Mouse (Mus musculus) brain, embryonic 14.5 days (tissue): Measurements from ENCODE around the gene Tsku. TPM values are rescaled to one million over a fixed set of nuclear protein-coding genes. Genes with fewer than 3 reads are reported as not detected.

ENCODE experiments used
- DNase-seq: peaks from one replicate; pipeline ENCODE4 v3.0.0-alpha.2; 2011; ENCODE audit warnings: low read depth
- CTCF ChIP-seq: fragments of 200-500 bp; IDR thresholded peaks from 2 replicates; pipeline ENCODE4 v1.5.1; 2012; ENCODE audit warnings: inconsistent platforms, mild to moderate bottlenecking, moderate library complexity, borderline replicate concordance; ENCODE audit not compliant: insufficient read depth, insufficient read length; ENCODE audit errors: extremely low read depth
- POLR2A ChIP-seq: fragments of 200-500 bp; IDR thresholded peaks from 2 replicates; pipeline ENCODE4 v1.6.1; 2012; ENCODE audit warnings: mild to moderate bottlenecking, inconsistent platforms, borderline replicate concordance; ENCODE audit not compliant: poor library complexity, insufficient read depth, insufficient read length, severe bottlenecking; ENCODE audit errors: extremely low read depth
- polyA plus RNA-seq: library from polyadenylated mRNA; depleted of rRNA; stranded (reverse); fragments of >200 nt; gene quantifications from 2 replicates; pipeline ENCODE4 v1.2.3, GENCODE M21; 2012

Tsku gene
- polyA plus RNA-seq, 1 experiment, result 19.1 TPM

GRCm38 (mm10) chr7:98354160-98354920, 6.8 kb downstream of the Tsku start:
- TF ChIP-seq CTCF, result no peak
- no peak for TF ChIP-seq POLR2A
- DNase-seq, result peak; percentile 52

- peak; percentile 35 for DNase-seq
- TF ChIP-seq CTCF (no peak), POLR2A (no peak)
Observed at GRCm38 (mm10) chr7:98353616-98354015, 7.5 kb downstream of the Tsku start.

GRCm38 (mm10) chr7:98351523-98351922, 9.6 kb downstream of the Tsku start:
- no peak for DNase-seq
- TF ChIP-seq CTCF (no peak), POLR2A (no peak)

GRCm38 (mm10) chr7:98349821-98350220, 11.3 kb downstream of the Tsku start:
- TF ChIP-seq POLR2A (no peak), CTCF (no peak)
- DNase-seq, result no peak

GRCm38 (mm10) chr7:98349096-98349495, 12.0 kb downstream of the Tsku start:
- DNase-seq, result peak; percentile 79
- TF ChIP-seq POLR2A (no peak), CTCF (peak; percentile 94)

- DNase-seq, result peak; percentile 73
- TF ChIP-seq POLR2A, result no peak
- TF ChIP-seq CTCF, result peak; percentile 92
Observed at GRCm38 (mm10) chr7:98348043-98348442, 13.1 kb downstream of the Tsku start.

GRCm38 (mm10) chr7:98347471-98347870, 13.7 kb downstream of the Tsku start:
- TF ChIP-seq POLR2A, result no peak

GRCm38 (mm10) chr7:98345036-98345435, 16.1 kb downstream of the Tsku start:
- no peak for TF ChIP-seq CTCF
- TF ChIP-seq POLR2A, result no peak
- DNase-seq, result no peak

More at GRCm38 (mm10) chr7:98347471-98347870, 13.7 kb downstream of the Tsku start:
- no peak for DNase-seq

- TF ChIP-seq POLR2A, result no peak
- TF ChIP-seq CTCF, result peak; percentile 62
- DNase-seq, result no peak
Observed at GRCm38 (mm10) chr7:98344361-98344760, 16.8 kb downstream of the Tsku start.

- no peak for DNase-seq
- TF ChIP-seq POLR2A (no peak), CTCF (no peak)
Observed at GRCm38 (mm10) chr7:98342249-98342648, 18.9 kb downstream of the Tsku start.

GRCm38 (mm10) chr7:98341475-98341874, 19.7 kb downstream of the Tsku start:
- DNase-seq, result peak; percentile 92
- TF ChIP-seq CTCF, result peak; percentile 89
- no peak for TF ChIP-seq POLR2A

- no peak for DNase-seq
- TF ChIP-seq POLR2A (no peak), CTCF (no peak)
Observed at GRCm38 (mm10) chr7:98340343-98340742, 20.8 kb downstream of the Tsku start.
